Mouse (Mus musculus) midbrain, embryonic 12.5 days (tissue): ENCODE measurements around the gene Rplp2. TPM values are rescaled to one million over a fixed set of nuclear protein-coding genes. Genes with fewer than 3 reads are reported as not detected.
"Not testable (repeated sequence)": the region's sequence is repeated elsewhere in the genome, so short reads cannot be mapped to it uniquely, and the experiment has no call there.

Source experiments
- ATAC-seq: fragments of 200-750 bp; cut with Nextera tagmentation; 2 replicates; pipeline ENCODE4 v1.8.0; 2017; ENCODE audit warnings: low read depth, moderate TSS enrichment, moderate library complexity; ENCODE audit not compliant: low FRiP score
- H3K27ac ChIP-seq: fragments of 300-500 bp; sonication (generic); replicated peaks from 2 replicates; pipeline ENCODE4 v1.5.1; 2016; ENCODE audit warnings: mild to moderate bottlenecking
- H3K27me3 ChIP-seq: fragments of 300-500 bp; sonication (generic); 2 replicates; pipeline ENCODE4 v1.6.1; 2016; ENCODE audit warnings: mild to moderate bottlenecking
- H3K36me3 ChIP-seq: fragments of 300-500 bp; sonication (generic); 2 replicates; pipeline ENCODE4 v1.6.1; 2016
- H3K4me1 ChIP-seq: fragments of 300-500 bp; sonication (generic); 2 replicates; pipeline ENCODE4 v1.6.1; 2016
- H3K4me2 ChIP-seq: fragments of 300-500 bp; sonication (generic); replicated peaks from 2 replicates; pipeline ENCODE4 v1.6.1; 2016; ENCODE audit warnings: mild to moderate bottlenecking, moderate library complexity
- H3K4me3 ChIP-seq: fragments of 300-500 bp; sonication (generic); 2 replicates; pipeline ENCODE4 v1.5.1; 2016; ENCODE audit warnings: mild to moderate bottlenecking
- H3K9ac ChIP-seq: fragments of 300-500 bp; sonication (generic); replicated peaks from 2 replicates; pipeline ENCODE4 v1.6.1; 2016; ENCODE audit warnings: mild to moderate bottlenecking, moderate library complexity
- H3K9me3 ChIP-seq: fragments of 300-500 bp; sonication (generic); 2 replicates; pipeline ENCODE4 v1.6.1; 2016; ENCODE audit warnings: mild to moderate bottlenecking
- WGBS: fragments of 180-500 bp; shearing (Covaris S2); methylation state at CpG from one replicate; pipeline ENCODE4 v1.1.7; 2016; 5-methylcytosine and 5-hydroxymethylcytosine counted together
- polyA plus RNA-seq: library from polyadenylated mRNA; unstranded; fragments of >200 nt; fragmentation: Nextera tagmentation; extraction: Ambion mirVana; gene quantifications from 2 replicates; pipeline ENCODE4 v1.2.1, GENCODE M21; 2016

Rplp2 gene
- polyA plus RNA-seq, result 884 and 899 TPM in 2 replicates

DNA sequence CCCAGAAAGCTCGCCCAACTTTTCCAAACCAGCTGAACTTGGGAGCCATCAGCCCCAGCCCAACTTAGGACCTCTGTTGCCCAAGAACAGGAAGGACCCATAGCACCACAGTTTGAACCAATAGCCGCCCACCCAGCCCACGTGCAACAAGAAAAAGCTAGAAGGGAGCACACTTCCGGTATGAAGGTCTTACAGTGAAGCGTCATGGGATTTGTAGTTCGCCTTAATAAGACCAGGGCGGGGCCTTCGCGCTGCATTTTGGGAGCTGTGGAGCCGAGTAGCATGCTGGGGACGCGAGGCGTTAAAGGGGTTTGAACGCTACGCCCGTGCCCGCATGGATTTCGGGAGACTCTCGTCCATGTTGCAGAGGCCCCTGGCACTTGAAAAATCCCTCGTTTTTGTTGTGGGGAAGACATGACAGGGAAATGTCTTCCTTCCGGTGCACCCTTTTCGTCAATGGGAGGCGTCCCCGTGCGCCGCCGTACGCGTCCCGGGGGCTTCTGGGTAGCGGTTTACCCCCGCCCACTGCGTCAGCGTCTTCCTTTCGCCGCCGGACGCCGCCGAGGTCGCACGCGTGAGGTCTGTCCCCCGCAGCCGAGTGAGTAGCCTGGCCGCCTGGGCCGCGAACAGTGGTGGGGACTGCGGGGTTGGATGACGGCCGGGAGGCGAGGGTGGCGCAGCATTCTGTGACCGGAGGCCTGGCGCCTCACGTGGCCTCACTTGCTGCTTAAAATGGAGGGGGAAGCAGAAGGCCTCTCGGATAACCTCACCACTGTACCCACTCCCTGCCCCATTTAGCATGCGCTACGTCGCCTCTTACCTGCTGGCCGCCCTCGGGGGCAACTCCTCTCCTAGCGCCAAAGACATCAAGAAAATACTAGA is at the start of gene Rplp2:
Gene Rplp2, plus strand, starts transcription at position 261 of the 882 bp plus-strand sequence.
- no peaks in the 10 kb centered on the region for H3K9me3 ChIP-seq
- H3K4me2 ChIP-seq, result peak within 1 kb of the TSS; percentile 79
- H3K4me3 ChIP-seq, result peak within 1 kb of the TSS; percentile 90
- H3K27ac ChIP-seq, result peak within 1 kb of the TSS; percentile 81
- H3K36me3 ChIP-seq, result peaks cover 39% of the 10 kb centered on the region
- ATAC-seq, result peak; percentile 90
- H3K27me3 ChIP-seq, result no peaks in the 10 kb centered on the region
- H3K9ac ChIP-seq, result peak within 1 kb of the TSS; percentile 91
- peaks cover 33% of the 10 kb centered on the region for H3K4me1 ChIP-seq
- under 1% methylated on average over 63 of the region's 63 CpGs for WGBS

DNA sequence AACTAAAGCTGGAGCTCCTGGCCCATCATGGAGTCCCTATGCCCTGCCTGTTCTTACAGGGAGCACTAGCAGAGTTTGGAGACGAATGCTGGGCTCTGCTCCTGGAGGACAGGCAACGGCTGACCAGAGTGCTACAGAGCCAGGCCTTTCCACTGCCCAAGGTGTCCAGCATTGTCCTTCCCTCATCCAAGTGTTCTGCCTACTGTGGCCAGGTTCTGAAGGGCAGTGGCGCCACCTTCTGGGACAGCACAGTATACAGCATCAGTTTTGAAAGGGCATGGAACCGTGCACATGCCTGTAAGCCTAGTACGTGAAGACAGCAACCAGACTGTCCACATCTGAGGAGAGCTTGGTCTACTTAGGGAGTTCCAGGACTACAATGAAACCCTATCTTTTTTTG is 43.9 kb upstream of the Rplp2 start:
- Histone ChIP-seq H3K4me3 (no peak overlapping the region), H3K4me2 (no peak overlapping the region), H3K9ac (no peak overlapping the region), H3K27ac (no peak overlapping the region), H3K27me3 (no peaks in the 10 kb centered on the region), H3K4me1 (no peaks in the 10 kb centered on the region), H3K9me3 (no peaks in the 10 kb centered on the region), H3K36me3 (peaks cover 57% of the 10 kb centered on the region)
- peak; percentile 44; the same call in 1 of the 2 replicates for ATAC-seq
- WGBS, result 55% methylated on average over 5 of the region's 5 CpGs

DNA sequence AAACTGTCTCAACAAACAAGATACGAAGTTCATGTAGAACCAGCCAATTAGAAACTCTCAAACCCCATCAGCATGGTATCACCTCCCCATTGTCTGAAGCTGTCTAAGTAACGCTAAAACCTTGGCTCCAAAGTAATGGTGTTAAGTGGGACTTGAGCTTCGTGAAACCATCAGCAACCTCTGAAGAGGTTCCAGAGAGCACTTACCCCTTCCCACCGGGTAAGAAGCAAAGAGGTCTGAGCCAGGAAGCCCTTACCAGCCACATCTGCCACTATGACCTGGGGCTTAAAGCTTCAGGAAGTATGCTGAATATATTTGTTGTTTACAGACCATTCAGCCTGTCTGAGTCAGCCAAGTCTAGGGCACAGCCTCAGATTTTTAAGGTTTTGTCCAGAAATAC is 41.7 kb upstream of the Rplp2 start:
- ATAC-seq, result no peak
- WGBS, result 86% methylated on average over 4 of the region's 4 CpGs
- no peaks in the 10 kb centered on the region for H3K27me3 ChIP-seq
- H3K9me3 ChIP-seq, result no peaks in the 10 kb centered on the region
- H3K27ac ChIP-seq, result no peak overlapping the region
- no peak overlapping the region for H3K4me2 ChIP-seq
- no peak overlapping the region for H3K9ac ChIP-seq
- H3K36me3 ChIP-seq, result peaks cover 55% of the 10 kb centered on the region
- peaks cover 5% of the 10 kb centered on the region for H3K4me1 ChIP-seq
- H3K4me3 ChIP-seq, result no peak overlapping the region

GRCm38 (mm10) chr7:141407670-141408069 is 39.5 kb upstream of the Rplp2 start:
- not testable (repeated sequence) for H3K27me3 ChIP-seq, H3K4me3 ChIP-seq, H3K9ac ChIP-seq, H3K4me1 ChIP-seq, ATAC-seq, H3K27ac ChIP-seq, H3K4me2 ChIP-seq, H3K9me3 ChIP-seq
- peaks cover 38% of the 10 kb centered on the region for H3K36me3 ChIP-seq
- 94% methylated on average over 7 of the region's 7 CpGs for WGBS

DNA sequence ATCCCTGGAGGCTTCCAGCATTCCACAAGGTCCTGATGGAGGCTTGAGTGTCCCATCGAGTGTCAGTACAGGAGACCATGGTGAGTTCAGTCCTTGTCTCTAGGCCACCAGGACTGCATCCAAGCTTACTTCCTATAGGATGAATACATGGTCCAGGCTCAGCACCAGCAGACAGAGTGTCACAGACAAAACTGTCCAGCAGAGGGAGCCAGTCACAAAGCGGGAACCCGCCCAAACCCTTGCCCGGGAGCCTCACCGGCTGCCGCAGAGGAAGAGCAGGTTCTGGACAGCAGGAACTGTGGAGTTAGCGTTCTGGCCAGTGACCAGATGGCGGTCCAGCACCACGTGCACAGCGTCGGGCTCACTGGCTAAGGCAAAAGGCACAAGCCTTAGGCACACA is 38.3 kb upstream of the Rplp2 start:
- ATAC-seq, result peak; percentile 55
- Histone ChIP-seq H3K4me1 (peaks cover 12% of the 10 kb centered on the region), H3K9ac (no peak overlapping the region), H3K27ac (no peak overlapping the region), H3K36me3 (peaks cover 32% of the 10 kb centered on the region), H3K27me3 (no peaks in the 10 kb centered on the region), H3K4me2 (no peak overlapping the region), H3K9me3 (no peaks in the 10 kb centered on the region), H3K4me3 (no peak overlapping the region)
- WGBS, result 12% methylated on average over 11 of the region's 11 CpGs

GRCm38 (mm10) chr7:141410631-141411030 is 36.5 kb upstream of the Rplp2 start:
- H3K9ac ChIP-seq, result no peak overlapping the region
- H3K36me3 ChIP-seq, result peaks cover 32% of the 10 kb centered on the region
- 94% methylated on average over 8 of the region's 8 CpGs for WGBS
- no peak overlapping the region for H3K27ac ChIP-seq
- no peaks in the 10 kb centered on the region for H3K9me3 ChIP-seq
- no peak overlapping the region for H3K4me2 ChIP-seq
- ATAC-seq, result no peak
- H3K4me1 ChIP-seq, result peaks cover 17% of the 10 kb centered on the region
- no peak overlapping the region for H3K4me3 ChIP-seq
- no peaks in the 10 kb centered on the region for H3K27me3 ChIP-seq

GRCm38 (mm10) chr7:141411667-141412066 is 35.5 kb upstream of the Rplp2 start:
- no peaks in the 10 kb centered on the region for H3K9me3 ChIP-seq
- ATAC-seq, result no peak
- H3K4me1 ChIP-seq, result peaks cover 17% of the 10 kb centered on the region
- WGBS, result 90% methylated on average over 1 of the region's 1 CpGs
- H3K4me3 ChIP-seq, result no peak overlapping the region
- no peak overlapping the region for H3K9ac ChIP-seq
- no peak overlapping the region for H3K27ac ChIP-seq
- no peaks in the 10 kb centered on the region for H3K27me3 ChIP-seq
- peaks cover 32% of the 10 kb centered on the region for H3K36me3 ChIP-seq
- H3K4me2 ChIP-seq, result no peak overlapping the region

DNA sequence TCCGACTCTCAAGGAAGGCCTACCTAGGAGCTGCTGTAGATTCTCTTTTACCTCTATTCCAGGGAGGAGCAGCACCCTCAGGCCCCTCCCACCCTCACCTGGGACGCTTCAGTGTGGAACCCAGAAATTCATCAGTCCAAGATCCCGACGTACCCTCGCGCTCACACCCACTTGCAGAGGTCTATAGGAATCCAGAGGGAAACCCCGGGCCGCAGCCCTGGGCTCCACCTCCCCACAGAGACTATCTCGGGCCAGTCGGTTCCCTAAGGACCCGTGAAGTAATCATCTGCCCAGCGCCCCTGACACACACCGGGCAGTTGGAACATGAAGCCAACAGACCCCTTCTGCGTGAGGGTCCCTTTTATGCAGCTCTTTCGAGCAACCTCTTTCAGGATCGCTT is 33.8 kb upstream of the Rplp2 start:
- Histone ChIP-seq H3K4me3 (peak overlapping the region; percentile 61), H3K27me3 (no peaks in the 10 kb centered on the region; the same call in 1 of the 2 replicates), H3K27ac (peak overlapping the region; percentile 85), H3K9ac (peak overlapping the region; percentile 85), H3K9me3 (no peaks in the 10 kb centered on the region), H3K4me1 (peaks cover 17% of the 10 kb centered on the region), H3K36me3 (peaks cover 23% of the 10 kb centered on the region), H3K4me2 (peak overlapping the region; percentile 90)
- no peak; the same call in 1 of the 2 replicates for ATAC-seq
- 5% methylated on average over 16 of the region's 16 CpGs for WGBS

GRCm38 (mm10) chr7:141413809-141414584 is 33.2 kb upstream of the Rplp2 start, which contains the start of gene Gatd1:
Gene Gatd1 (minus strand): TSS chr7:141414136.
- peaks cover 19% of the 10 kb centered on the region for H3K36me3 ChIP-seq
- WGBS, result under 1% methylated on average over 54 of the region's 56 CpGs
- ATAC-seq, result peak; percentile 90
- H3K9ac ChIP-seq, result peak within 1 kb of the TSS; percentile 85
- H3K4me3 ChIP-seq, result peak within 1 kb of the TSS; percentile 61
- no peaks in the 10 kb centered on the region for H3K9me3 ChIP-seq
- peak within 1 kb of the TSS; percentile 85 for H3K27ac ChIP-seq
- H3K27me3 ChIP-seq, result no peaks in the 10 kb centered on the region; the same call in 1 of the 2 replicates
- H3K4me1 ChIP-seq, result peaks cover 15% of the 10 kb centered on the region
- peak within 1 kb of the TSS; percentile 90 for H3K4me2 ChIP-seq

- Histone ChIP-seq H3K4me1 (peaks cover 12% of the 10 kb centered on the region), H3K36me3 (no peaks in the 10 kb centered on the region; the same call in 1 of the 2 replicates), H3K4me2 (no peak overlapping the region), H3K27ac (no peak overlapping the region), H3K4me3 (no peak overlapping the region), H3K9me3 (no peaks in the 10 kb centered on the region), H3K9ac (no peak overlapping the region), H3K27me3 (no peaks in the 10 kb centered on the region; the same call in 1 of the 2 replicates)
- 79% methylated on average over 6 of the region's 6 CpGs for WGBS
- ATAC-seq, result no peak
These were observed 30.9 kb upstream of the Rplp2 start for GRCm38 (mm10) chr7:141416144-141416841.

DNA sequence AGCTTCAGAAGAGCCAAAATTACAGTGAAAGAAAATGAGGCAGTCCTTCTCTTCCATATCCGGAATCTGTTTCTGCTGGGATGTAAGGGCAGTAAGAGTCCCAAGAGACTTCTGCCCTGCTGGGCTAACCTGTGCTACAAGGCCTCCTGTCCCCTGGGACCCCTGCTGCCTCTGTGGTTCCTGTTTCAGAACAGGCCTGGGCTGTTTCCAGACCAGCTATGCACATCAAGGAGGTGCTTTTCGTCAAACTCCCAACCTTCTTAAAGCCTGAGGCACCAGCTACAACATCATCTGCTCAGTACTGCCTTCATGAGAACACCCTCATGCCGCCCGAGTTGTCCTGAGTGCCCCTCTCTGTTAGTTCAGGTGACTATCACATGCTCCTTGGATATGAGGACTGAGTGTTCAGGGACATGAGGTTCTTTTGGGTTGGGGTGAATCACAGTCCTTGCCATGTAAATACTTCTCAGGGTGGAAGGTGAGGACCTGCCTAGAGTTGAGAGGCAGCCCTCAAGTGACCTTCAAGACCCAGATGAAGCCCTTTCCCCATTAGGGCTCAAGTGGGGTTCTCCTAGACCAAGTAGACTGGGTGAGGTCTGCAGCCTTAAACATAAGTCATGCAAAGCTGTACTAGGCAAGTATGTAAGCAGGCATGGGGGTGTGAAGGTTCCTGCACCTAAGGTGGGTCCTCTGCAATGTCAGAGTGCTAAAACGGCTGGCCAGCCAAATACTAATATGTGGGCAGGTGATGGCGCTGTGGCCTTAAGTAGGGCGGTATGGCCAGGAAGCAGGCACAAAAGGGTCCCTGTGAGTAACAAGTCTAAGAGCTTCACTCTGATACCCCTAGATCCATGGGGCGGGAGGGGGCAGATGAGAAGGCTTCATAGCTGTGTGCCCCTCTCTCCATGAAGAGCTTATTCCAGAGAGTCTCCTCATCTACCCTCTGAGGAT is 29.2 kb upstream of the Rplp2 start:
- Histone ChIP-seq H3K27me3 (no peaks in the 10 kb centered on the region; the same call in 1 of the 2 replicates), H3K4me1 (peaks cover 9% of the 10 kb centered on the region), H3K9ac (no peak overlapping the region), H3K27ac (no peak overlapping the region), H3K4me2 (no peak overlapping the region), H3K36me3 (no peaks in the 10 kb centered on the region), H3K4me3 (no peak overlapping the region), H3K9me3 (no peaks in the 10 kb centered on the region)
- no peak for ATAC-seq
- 73% methylated on average over 8 of the region's 8 CpGs for WGBS
